Mouse (Mus musculus): ENCODE results near the gene Sorcs3. TPM values are rescaled to one million over a fixed set of nuclear protein-coding genes. Genes with fewer than 3 reads are reported as not detected.
A peak's percentile ranks its signal among the peaks of the same experiment; 100 is the strongest.

Gene Sorcs3
- polyA plus RNA-seq, 1 experiment from 2014 or later = 12.7 TPM

- Histone ChIP-seq H3K4me1 (replicated peaks) (no peaks in the 10 kb centered on the region), H3K4me3 (no peak overlapping the region), H3K27me3 (no peaks in the 10 kb centered on the region), H3K4me2 (no peak overlapping the region), H3K36me3 (no peaks in the 10 kb centered on the region), H3K27ac (replicated peaks) (no peak overlapping the region), H3K9me3 (no peaks in the 10 kb centered on the region), H3K9ac (no peak overlapping the region)
- no peak for ATAC-seq (ENCODE audit: low read depth)
- 82% methylated on average over 6 of the region's 6 CpGs for WGBS
These were observed 270.1 kb downstream of the Sorcs3 start for GRCm38 (mm10) chr19:48475784-48476410.

- H3K4me3 ChIP-seq = no peak overlapping the region
- no peak overlapping the region for H3K27ac ChIP-seq (replicated peaks)
- H3K4me2 ChIP-seq = no peak overlapping the region
- no peaks in the 10 kb centered on the region for H3K9me3 ChIP-seq
- H3K36me3 ChIP-seq = no peaks in the 10 kb centered on the region
- no peak for ATAC-seq (ENCODE audit: low read depth)
- H3K4me1 ChIP-seq (replicated peaks) = peaks cover 5% of the 10 kb centered on the region; the same call in 1 of the 2 replicates
- H3K9ac ChIP-seq = no peak overlapping the region
- WGBS = 59% methylated on average over 2 of the region's 2 CpGs
- H3K27me3 ChIP-seq = no peaks in the 10 kb centered on the region
These were observed 273.0 kb downstream of the Sorcs3 start for GRCm38 (mm10) chr19:48478864-48479263.

- ATAC-seq (ENCODE audit: low read depth) = no peak
- Histone ChIP-seq H3K27ac (replicated peaks) (no peak overlapping the region), H3K36me3 (no peaks in the 10 kb centered on the region), H3K27me3 (no peaks in the 10 kb centered on the region), H3K4me3 (no peak overlapping the region), H3K4me1 (replicated peaks) (peaks cover 5% of the 10 kb centered on the region; the same call in 1 of the 2 replicates), H3K9ac (no peak overlapping the region), H3K4me2 (no peak overlapping the region), H3K9me3 (no peaks in the 10 kb centered on the region)
- 45% methylated on average over 3 of the region's 3 CpGs for WGBS
These were observed 277.1 kb downstream of the Sorcs3 start for GRCm38 (mm10) chr19:48482946-48483345.

GRCm38 (mm10) chr19:48491111-48491510 is 285.3 kb downstream of the Sorcs3 start:
- no peak overlapping the region for H3K9ac ChIP-seq
- ATAC-seq (ENCODE audit: low read depth) = no peak; the same call in 1 of the 2 replicates
- H3K4me2 ChIP-seq = no peak overlapping the region
- H3K27me3 ChIP-seq = no peaks in the 10 kb centered on the region
- H3K27ac ChIP-seq (replicated peaks) = no peak overlapping the region
- H3K9me3 ChIP-seq = no peaks in the 10 kb centered on the region
- H3K4me3 ChIP-seq = no peak overlapping the region
- H3K36me3 ChIP-seq = no peaks in the 10 kb centered on the region
- 47% methylated on average over 3 of the region's 3 CpGs for WGBS
- peaks cover 12% of the 10 kb centered on the region; the same call in 1 of the 2 replicates for H3K4me1 ChIP-seq (replicated peaks)

- Histone ChIP-seq H3K4me3 (no peak overlapping the region), H3K27me3 (no peaks in the 10 kb centered on the region), H3K4me1 (replicated peaks) (no peaks in the 10 kb centered on the region), H3K27ac (replicated peaks) (no peak overlapping the region), H3K36me3 (no peaks in the 10 kb centered on the region), H3K4me2 (no peak overlapping the region), H3K9me3 (no peaks in the 10 kb centered on the region), H3K9ac (no peak overlapping the region)
- 56% methylated on average over 2 of the region's 2 CpGs for WGBS
- no peak for ATAC-seq (ENCODE audit: low read depth)
These were observed 298.2 kb downstream of the Sorcs3 start for GRCm38 (mm10) chr19:48503896-48504620.

GRCm38 (mm10) chr19:48523803-48524202 is 318.0 kb downstream of the Sorcs3 start:
- H3K36me3 ChIP-seq = no peaks in the 10 kb centered on the region
- 94% methylated on average over 7 of the region's 7 CpGs for WGBS
- H3K27me3 ChIP-seq = no peaks in the 10 kb centered on the region
- peaks cover 16% of the 10 kb centered on the region for H3K4me1 ChIP-seq (replicated peaks)
- H3K4me2 ChIP-seq = no peak overlapping the region
- no peak overlapping the region for H3K4me3 ChIP-seq
- no peak for ATAC-seq (ENCODE audit: low read depth)
- H3K9ac ChIP-seq = no peak overlapping the region
- no peaks in the 10 kb centered on the region for H3K9me3 ChIP-seq
- H3K27ac ChIP-seq (replicated peaks) = peak overlapping the region; percentile 46; the same call in 1 of the 2 replicates

GRCm38 (mm10) chr19:48524527-48525214 is 318.8 kb downstream of the Sorcs3 start:
- H3K4me1 ChIP-seq (replicated peaks) = peaks cover 16% of the 10 kb centered on the region
- H3K9ac ChIP-seq = no peak overlapping the region
- H3K4me3 ChIP-seq = no peak overlapping the region
- no peaks in the 10 kb centered on the region for H3K27me3 ChIP-seq
- peaks cover 2% of the 10 kb centered on the region; the same call in 1 of the 2 replicates for H3K9me3 ChIP-seq
- 27% methylated on average over 9 of the region's 9 CpGs for WGBS
- H3K4me2 ChIP-seq = no peak overlapping the region
- no peaks in the 10 kb centered on the region for H3K36me3 ChIP-seq
- peak; percentile 90 for ATAC-seq (ENCODE audit: low read depth)
- H3K27ac ChIP-seq (replicated peaks) = peak overlapping the region; percentile 46; the same call in 1 of the 2 replicates

- H3K9ac ChIP-seq = no peak overlapping the region
- 90% methylated on average over 4 of the region's 4 CpGs for WGBS
- no peak overlapping the region for H3K27ac ChIP-seq (replicated peaks)
- no peaks in the 10 kb centered on the region for H3K27me3 ChIP-seq
- ATAC-seq (ENCODE audit: low read depth) = no peak
- H3K4me3 ChIP-seq = no peak overlapping the region
- no peaks in the 10 kb centered on the region for H3K36me3 ChIP-seq
- 0 out of 2 replicates have a peak, but pooled peaks cover 5% of the 10 kb centered on the region for H3K4me1 ChIP-seq (replicated peaks)
- H3K9me3 ChIP-seq = peaks cover 3% of the 10 kb centered on the region; the same call in 1 of the 2 replicates
- H3K4me2 ChIP-seq = no peak overlapping the region
These were observed 327.8 kb downstream of the Sorcs3 start for GRCm38 (mm10) chr19:48533582-48533981.

GRCm38 (mm10) chr19:48544294-48544693 is 338.5 kb downstream of the Sorcs3 start:
- Histone ChIP-seq H3K4me1 (replicated peaks) (peaks cover 13% of the 10 kb centered on the region), H3K36me3 (no peaks in the 10 kb centered on the region), H3K27me3 (no peaks in the 10 kb centered on the region), H3K9me3 (no peaks in the 10 kb centered on the region), H3K4me2 (no peak overlapping the region), H3K9ac (no peak overlapping the region), H3K27ac (replicated peaks) (no peak overlapping the region), H3K4me3 (no peak overlapping the region)
- no peak for ATAC-seq (ENCODE audit: low read depth)

- no peak for ATAC-seq (ENCODE audit: low read depth)
- H3K4me3 ChIP-seq = no peak overlapping the region
- peaks cover 9% of the 10 kb centered on the region for H3K4me1 ChIP-seq (replicated peaks)
- H3K9me3 ChIP-seq = no peaks in the 10 kb centered on the region
- H3K36me3 ChIP-seq = no peaks in the 10 kb centered on the region
- H3K27me3 ChIP-seq = no peaks in the 10 kb centered on the region
- no peak overlapping the region for H3K4me2 ChIP-seq
- 76% methylated on average over 7 of the region's 7 CpGs for WGBS
- H3K27ac ChIP-seq (replicated peaks) = no peak overlapping the region
- no peak overlapping the region for H3K9ac ChIP-seq
These were observed 339.8 kb downstream of the Sorcs3 start for GRCm38 (mm10) chr19:48545421-48546132.

- no peak overlapping the region for H3K4me2 ChIP-seq
- H3K27me3 ChIP-seq = no peaks in the 10 kb centered on the region
- H3K36me3 ChIP-seq = no peaks in the 10 kb centered on the region
- H3K4me1 ChIP-seq (replicated peaks) = peaks cover 8% of the 10 kb centered on the region
- no peak for ATAC-seq (ENCODE audit: low read depth)
- no peak overlapping the region for H3K27ac ChIP-seq (replicated peaks)
- no peak overlapping the region for H3K4me3 ChIP-seq
- WGBS = 87% methylated on average over 2 of the region's 2 CpGs
- no peak overlapping the region for H3K9ac ChIP-seq
- H3K9me3 ChIP-seq = no peaks in the 10 kb centered on the region
These were observed 340.3 kb downstream of the Sorcs3 start for GRCm38 (mm10) chr19:48546133-48546448.

All from neural tube, embryonic 13.5 days (tissue).